In genomic region chr7:135499403-135499802, GRCm38 (mm10) we compare ENCODE assay signal across 22 mouse cellular contexts. TPM values are rescaled to one million over a fixed set of nuclear protein-coding genes. Genes with fewer than 3 reads are reported as not detected.
DNase-seq lines count a peak whose midpoint lies in the region; ATAC-seq and TF ChIP-seq lines count a peak whose summit lies in the region.
"Had no signal": no experiment of that assay in that cellular context is flagged by ENCODE, and none has a peak within 500 bp of the region (broad histone marks: within the 10 kb centered on the region; RNA-seq: fewer than 3 reads in every experiment).

No protein-coding gene starts in this region.

- WGBS in cerebellum, adult 2 months, result 67% methylated on average over 2 of the region's 2 CpGs
- 46% methylated on average over 2 of the region's 2 CpGs for WGBS in intestine, postnatal 0 days

- H3K4me2 ChIP-seq in intestine, postnatal 0 days (replicated peaks; ENCODE audit: low read depth), result no peak overlapping the region
- H3K4me2 ChIP-seq: embryonic facial prominence, embryonic 12.5 days; hindbrain, embryonic 14.5 days; liver, embryonic 13.5 days; neural tube, embryonic 13.5 days had no signal

- no peaks in the 10 kb centered on the region for H3K4me1 ChIP-seq in cerebellum, adult 2 months (ENCODE audit: control insufficient read depth, insufficient read depth, low read length)
- H3K4me1 ChIP-seq in intestine, postnatal 0 days (replicated peaks; ENCODE audit: control insufficient read depth, insufficient read depth, low read length), result no peaks in the 10 kb centered on the region
- H3K4me1 ChIP-seq: embryonic facial prominence, embryonic 12.5 days; heart, embryonic 10.5 days; liver, embryonic 13.5 days; midbrain, embryonic 10.5 days; neural tube, embryonic 13.5 days had no signal

- intact Hi-C loops in left cerebral cortex, adult 2 months (cut with DNase I), result loop anchor here (5.0 kb wide), 2 partner anchors 133 to 238 kb away; no protein-coding TSS in a partner anchor

- H3K4me3 ChIP-seq in cerebellum, adult 2 months (replicated peaks; ENCODE audit: insufficient read depth, low read depth, low read length), result no peak overlapping the region
- H3K4me3 ChIP-seq in left cerebral cortex, adult 2 months, result no peak overlapping the region
- no peak overlapping the region for H3K4me3 ChIP-seq in intestine, postnatal 0 days (ENCODE audit: low read depth, low read length)
- H3K4me3 ChIP-seq: embryonic facial prominence, embryonic 12.5 days; heart, embryonic 10.5 days; liver, embryonic 13.5 days; midbrain, embryonic 10.5 days; neural tube, embryonic 13.5 days had no signal

- no peak for DNase-seq in cerebellum, adult 2 months
- DNase-seq in cerebellum, postnatal 10 days, result no peak
- no peak for DNase-seq in left cerebral cortex, adult 2 months (ENCODE audit: extremely low spot score in 1 of 2, low spot score in 2 of 2)
- no peak for DNase-seq in left cerebral cortex, adult 8-10 months (ENCODE audit: low spot score in 2 of 2)
- DNase-seq in Muller cell, postnatal 12 days (ENCODE audit: inconsistent ontology term), result peak; percentile 2
- DNase-seq in adrenal gland, postnatal 25 days, result no peak
- no peak for DNase-seq in gastrocnemius, postnatal 4 days (ENCODE audit: low spot score in 2 of 2)
- DNase-seq: heart, postnatal 14 days; layer of hippocampus, postnatal 36 days; liver, embryonic 13.5 days; lung, postnatal 14 days; right cerebral cortex, postnatal 14 days; thymus, postnatal 4 days had no signal

- H3K9me3 ChIP-seq in intestine, postnatal 0 days (ENCODE audit: control insufficient read depth), result no peaks in the 10 kb centered on the region
- H3K9me3 ChIP-seq: embryonic facial prominence, embryonic 12.5 days; heart, embryonic 10.5 days; liver, embryonic 13.5 days; midbrain, embryonic 10.5 days; neural tube, embryonic 13.5 days had no signal

- no peak overlapping the region for H3K27ac ChIP-seq in cerebellum, adult 2 months (ENCODE audit: insufficient read depth, low read length)
- no peak overlapping the region for H3K27ac ChIP-seq in left cerebral cortex, adult 2 months
- no peak overlapping the region for H3K27ac ChIP-seq in intestine, postnatal 0 days (ENCODE audit: low read depth, low read length)
- H3K27ac ChIP-seq: embryonic facial prominence, embryonic 12.5 days; heart, embryonic 10.5 days; hindbrain, embryonic 14.5 days; liver, embryonic 13.5 days; midbrain, embryonic 10.5 days; neural tube, embryonic 13.5 days had no signal

- no peak overlapping the region for H3K9ac ChIP-seq in intestine, postnatal 0 days (ENCODE audit: low read depth, low read length)
- H3K9ac ChIP-seq: embryonic facial prominence, embryonic 12.5 days; hindbrain, embryonic 14.5 days; liver, embryonic 13.5 days; neural tube, embryonic 13.5 days had no signal

- peak; percentile 14; the same call in 1 of the 2 replicates for TF ChIP-seq CTCF in cerebellum, adult 2 months (IDR thresholded peaks at IDR 0.05; ENCODE audit: borderline replicate concordance, insufficient read depth, low read depth, low read length)
- TF ChIP-seq CTCF in left cerebral cortex, adult 2 months (IDR thresholded peaks at IDR 0.05), result peak; percentile 18
- TF ChIP-seq CTCF in intestine, postnatal 0 days (IDR thresholded peaks at IDR 0.05; ENCODE audit: low read depth), result peak; percentile 69

- H3K27me3 ChIP-seq in cerebellum, adult 2 months (ENCODE audit: control insufficient read depth, insufficient read depth, low read length), result no peaks in the 10 kb centered on the region
- H3K27me3 ChIP-seq in intestine, postnatal 0 days (replicated peaks; ENCODE audit: control insufficient read depth, insufficient read depth, low read length), result no peaks in the 10 kb centered on the region
- H3K27me3 ChIP-seq: embryonic facial prominence, embryonic 12.5 days; liver, embryonic 13.5 days; neural tube, embryonic 13.5 days had no signal

- TF ChIP-seq POLR2A in cerebellum, adult 2 months (IDR thresholded peaks at IDR 0.05; ENCODE audit: borderline replicate concordance, insufficient read depth, low read length), result no peak

- H3K36me3 ChIP-seq in intestine, postnatal 0 days (ENCODE audit: control insufficient read depth, insufficient read depth), result no peaks in the 10 kb centered on the region
- H3K36me3 ChIP-seq: embryonic facial prominence, embryonic 12.5 days; heart, embryonic 10.5 days; liver, embryonic 13.5 days; midbrain, embryonic 10.5 days; neural tube, embryonic 13.5 days had no signal

- no peak for ATAC-seq in intestine, postnatal 0 days

RNA-seq across cellular contexts. Expression of gene Clrn3, which starts 29.1 kb away (rescaled TPM):
- polyA plus RNA-seq in cerebellum, adult 2 months (2012; rRNA removed), result not detected in 2 replicates
- total RNA-seq in left cerebral cortex, adult 2 months (2021), result not detected
- not detected for total RNA-seq in left cerebral cortex, adult 8-10 months (2022)
- 61.7 and 63.6 TPM in 2 replicates for polyA plus RNA-seq in intestine, postnatal 0 days (2015; fragmentation: Nextera tagmentation; extraction: Ambion mirVana)
- not detected in 2 replicates for total RNA-seq in adrenal gland, postnatal 25 days (2021)
- not detected for total RNA-seq in gastrocnemius, postnatal 4 days (2021)
- total RNA-seq: gastrocnemius, adult 8-10 months; heart, postnatal 14 days; layer of hippocampus, postnatal 36 days had no signal
- polyA plus RNA-seq: embryonic facial prominence, embryonic 12.5 days; heart, embryonic 10.5 days; hindbrain, embryonic 14.5 days; limb, embryonic 11.5 days; liver, embryonic 13.5 days; midbrain, embryonic 10.5 days; neural tube, embryonic 13.5 days; testis, adult 2 months had no signal

RNA-seq across cellular contexts. Expression of gene Ptpre, which starts 37.9 kb away (rescaled TPM):
- polyA plus RNA-seq in cerebellum, adult 2 months (2012; rRNA removed), result 20.8 and 21.2 TPM in 2 replicates
- total RNA-seq in left cerebral cortex, adult 2 months (2021), result 10 to 100 TPM; 23.5 to 28.0 TPM
- 10 to 100 TPM; 26.4 to 28.1 (median 27.5) TPM for total RNA-seq in left cerebral cortex, adult 8-10 months (2022)
- polyA plus RNA-seq in intestine, postnatal 0 days (2015; fragmentation: Nextera tagmentation; extraction: Ambion mirVana), result 4.7 and 5.2 TPM in 2 replicates
- 6.5 and 8.1 TPM in 2 replicates for total RNA-seq in adrenal gland, postnatal 25 days (2021)
- 10 to 100 TPM in 1 of 2 experiments, 1 to 10 TPM in 1; 9.2 to 10.3 TPM for total RNA-seq in gastrocnemius, postnatal 4 days (2021)

Comparison
In these comparisons a context has a peak if more than half of its experiments do, and no peak if none do; other contexts are left out.
1. CTCF ChIP-seq: peak in every context shown above with its lines; median percentile 69 in intestine, postnatal 0 days; 18 in left cerebral cortex, adult 2 months; 14 in cerebellum, adult 2 months.